Mouse (Mus musculus) liver, adult 2 months (tissue): ENCODE measurements around the gene Scn4a. TPM values are rescaled to one million over a fixed set of nuclear protein-coding genes. Genes with fewer than 3 reads are reported as not detected.

Source experiments
- DNase-seq: peaks from one replicate; pipeline ENCODE4 v3.0.0-alpha.2; 2011; ENCODE audit warnings: low read depth, low spot score; ENCODE audit errors: extremely low read depth
- H3K27ac ChIP-seq: fragments of 200-500 bp; replicated peaks from 2 replicates; pipeline ENCODE4 v1.5.1; 2012; ENCODE audit warnings: low read depth, mild to moderate bottlenecking, control low read depth, inconsistent platforms, low read length; ENCODE audit not compliant: insufficient read depth
- H3K27me3 ChIP-seq: fragments of 200-500 bp; 2 replicates; pipeline ENCODE4 v1.6.1; 2012; ENCODE audit warnings: mild to moderate bottlenecking, moderate library complexity, low read length, inconsistent platforms; ENCODE audit not compliant: control insufficient read depth, insufficient read depth
- H3K36me3 ChIP-seq: fragments of 200-500 bp; 2 replicates; pipeline ENCODE4 v1.6.1; 2012; ENCODE audit warnings: low read length, inconsistent platforms; ENCODE audit not compliant: control insufficient read depth, insufficient read depth
- H3K4me1 ChIP-seq: fragments of 200-500 bp; 2 replicates; pipeline ENCODE4 v1.6.1; 2011; ENCODE audit warnings: low read length; ENCODE audit not compliant: control insufficient read depth, insufficient read depth
- H3K4me3 ChIP-seq: fragments of 200-500 bp; 2 replicates; pipeline ENCODE4 v1.5.1; 2011; ENCODE audit warnings: low read depth, mild to moderate bottlenecking, control low read depth, low read length, moderate library complexity; ENCODE audit not compliant: insufficient read depth
- H3K79me2 ChIP-seq: fragments of 200-500 bp; 2 replicates; pipeline ENCODE4 v1.6.1; 2012; ENCODE audit warnings: inconsistent platforms, mild to moderate bottlenecking, low read length, moderate library complexity; ENCODE audit not compliant: control insufficient read depth, insufficient read depth
- H3K9ac ChIP-seq: fragments of 200-500 bp; 2 replicates; pipeline ENCODE4 v1.6.1; 2012; ENCODE audit warnings: low read depth, mild to moderate bottlenecking, control low read depth, inconsistent platforms, low read length
- CTCF ChIP-seq: fragments of 200-500 bp; IDR thresholded peaks from 2 replicates; pipeline ENCODE4 v1.5.1; 2011; ENCODE audit warnings: low read depth, low read length, control low read depth
- POLR2A ChIP-seq: fragments of 200-500 bp; IDR thresholded peaks from 2 replicates; pipeline ENCODE4 v1.6.1; 2011; ENCODE audit warnings: low read length, control low read depth; ENCODE audit not compliant: insufficient read depth; ENCODE audit errors: extremely low read depth
- WGBS: fragments of 180-500 bp; shearing (Covaris S2); methylation state at CpG from one replicate; pipeline ENCODE4 v1.1.7; 2018; 5-methylcytosine and 5-hydroxymethylcytosine counted together
- polyA plus RNA-seq: library from polyadenylated mRNA; depleted of rRNA; stranded (reverse); fragments of >200 nt; gene quantifications from 2 replicates; pipeline ENCODE4 v1.2.3, GENCODE M21; 2012
- total RNA-seq: library from RNA; depleted of rRNA; stranded (reverse); fragments of >200 nt; gene quantifications from 2 replicates; pipeline ENCODE4 v1.2.3, GENCODE M21; 2014

Gene Scn4a
- total and polyA plus RNA-seq, 2 experiments, result 0.02 to 0.09 TPM

GRCm38 (mm10) chr11:106273811-106274210 is 79.3 kb downstream of the Scn4a start:
- peaks cover 15% of the 10 kb centered on the region; the same call in 1 of the 2 replicates for H3K79me2 ChIP-seq
- no peak for TF ChIP-seq CTCF
- TF ChIP-seq POLR2A, result no peak
- peak overlapping the region; percentile 79 for H3K27ac ChIP-seq
- H3K4me3 ChIP-seq, result no peak overlapping the region
- peaks cover 21% of the 10 kb centered on the region for H3K4me1 ChIP-seq
- H3K27me3 ChIP-seq, result no peaks in the 10 kb centered on the region
- WGBS, result 92% methylated on average over 6 of the region's 6 CpGs
- H3K36me3 ChIP-seq, result no peaks in the 10 kb centered on the region
- no peak overlapping the region for H3K9ac ChIP-seq
- no peak for DNase-seq

GRCm38 (mm10) chr11:106273311-106273684 is 79.8 kb downstream of the Scn4a start:
- H3K4me1 ChIP-seq, result peaks cover 24% of the 10 kb centered on the region
- H3K4me3 ChIP-seq, result peak overlapping the region; percentile 55
- no peak for DNase-seq
- TF ChIP-seq CTCF (no peak), POLR2A (no peak)
- H3K9ac ChIP-seq, result peak overlapping the region; percentile 63
- 5% methylated on average over 16 of the region's 16 CpGs for WGBS
- no peaks in the 10 kb centered on the region for H3K36me3 ChIP-seq
- peak overlapping the region; percentile 79 for H3K27ac ChIP-seq
- H3K79me2 ChIP-seq, result peaks cover 15% of the 10 kb centered on the region; the same call in 1 of the 2 replicates
- no peaks in the 10 kb centered on the region for H3K27me3 ChIP-seq

- peak; percentile 90 for TF ChIP-seq POLR2A
- TF ChIP-seq CTCF, result no peak
- H3K4me1 ChIP-seq, result peaks cover 28% of the 10 kb centered on the region
- peak within 1 kb of the TSS; percentile 96 for H3K4me3 ChIP-seq
- peak within 1 kb of the TSS; percentile 94 for H3K9ac ChIP-seq
- no peaks in the 10 kb centered on the region for H3K27me3 ChIP-seq
- DNase-seq, result peak; percentile 94
- peak within 1 kb of the TSS; percentile 91 for H3K27ac ChIP-seq
- under 1% methylated on average over 72 of the region's 72 CpGs for WGBS
- peaks cover 15% of the 10 kb centered on the region; the same call in 1 of the 2 replicates for H3K79me2 ChIP-seq
- H3K36me3 ChIP-seq, result no peaks in the 10 kb centered on the region
Measured at GRCm38 (mm10) chr11:106272644-106273310, 80.3 kb downstream of the Scn4a start, which contains the start of gene Smarcd2. Gene Smarcd2 (minus strand): TSS chr11:106272972.

- peak overlapping the region; percentile 96 for H3K4me3 ChIP-seq
- DNase-seq, result no peak
- TF ChIP-seq CTCF (no peak), POLR2A (no peak)
- peak overlapping the region; percentile 91 for H3K27ac ChIP-seq
- no peaks in the 10 kb centered on the region for H3K27me3 ChIP-seq
- peaks cover 15% of the 10 kb centered on the region; the same call in 1 of the 2 replicates for H3K79me2 ChIP-seq
- under 1% methylated on average over 41 of the region's 41 CpGs for WGBS
- peak overlapping the region; percentile 94 for H3K9ac ChIP-seq
- H3K4me1 ChIP-seq, result peaks cover 32% of the 10 kb centered on the region
- peaks cover under 1% of the 10 kb centered on the region; the same call in 1 of the 2 replicates for H3K36me3 ChIP-seq
Measured at GRCm38 (mm10) chr11:106271794-106272643, 81.1 kb downstream of the Scn4a start.

GRCm38 (mm10) chr11:106271131-106271793 is 81.8 kb downstream of the Scn4a start:
- peaks cover 15% of the 10 kb centered on the region; the same call in 1 of the 2 replicates for H3K79me2 ChIP-seq
- no peak for TF ChIP-seq CTCF
- TF ChIP-seq POLR2A, result peak; percentile 39; the same call in 1 of the 2 replicates
- WGBS, result 21% methylated on average over 5 of the region's 5 CpGs
- peak; percentile 88 for DNase-seq
- H3K9ac ChIP-seq, result peak overlapping the region; percentile 94
- H3K27ac ChIP-seq, result peak overlapping the region; percentile 91
- H3K27me3 ChIP-seq, result no peaks in the 10 kb centered on the region
- H3K4me3 ChIP-seq, result peak overlapping the region; percentile 96
- peaks cover 8% of the 10 kb centered on the region for H3K36me3 ChIP-seq
- H3K4me1 ChIP-seq, result peaks cover 31% of the 10 kb centered on the region
